Mouse (Mus musculus): Measurements from ENCODE around the gene Plekhs1.

GRCm38 (mm10) chr19:56450892-56451291, 10.5 kb upstream of the Plekhs1 start:
- no peak for TF ChIP-seq POLR2A (IDR thresholded peaks at IDR 0.05; ENCODE audit: borderline replicate concordance, insufficient read depth, low read length)
- TF ChIP-seq CTCF (IDR thresholded peaks at IDR 0.05; ENCODE audit: borderline replicate concordance, insufficient read depth, low read depth, low read length): no peak
